Mouse (Mus musculus) limb, embryonic 13.5 days (tissue): Measurements from ENCODE around the gene Gm10197. TPM values are rescaled to one million over a fixed set of nuclear protein-coding genes. Genes with fewer than 3 reads are reported as not detected.

Experiments
- ATAC-seq: fragments of 200-750 bp; cut with Nextera tagmentation; 2 replicates; pipeline ENCODE4 v1.8.0; 2017; ENCODE audit warnings: low read depth, moderate number of reproducible peaks, moderate TSS enrichment; ENCODE audit not compliant: low FRiP score
- H3K27ac ChIP-seq: fragments of 300-500 bp; sonication (generic); 2 replicates; pipeline ENCODE4 v1.5.1; 2015; ENCODE audit warnings: inconsistent platforms, mild to moderate bottlenecking, moderate library complexity
- H3K27me3 ChIP-seq: fragments of 300-500 bp; sonication (generic); 2 replicates; pipeline ENCODE4 v1.6.1; 2015; ENCODE audit warnings: mild to moderate bottlenecking, inconsistent platforms
- H3K36me3 ChIP-seq: fragments of 300-500 bp; sonication (generic); 2 replicates; pipeline ENCODE4 v1.6.1; 2015; ENCODE audit warnings: inconsistent platforms, mild to moderate bottlenecking, moderate library complexity
- H3K4me1 ChIP-seq: fragments of 300-500 bp; sonication (generic); 2 replicates; pipeline ENCODE4 v1.6.1; 2015; ENCODE audit warnings: inconsistent platforms
- H3K4me2 ChIP-seq: fragments of 300-500 bp; sonication (generic); replicated peaks from 2 replicates; pipeline ENCODE4 v1.6.1; 2015; ENCODE audit warnings: inconsistent platforms, mild to moderate bottlenecking, moderate library complexity
- H3K4me3 ChIP-seq: fragments of 300-500 bp; sonication (generic); 2 replicates; pipeline ENCODE4 v1.5.1; 2015; ENCODE audit warnings: moderate library complexity, mild to moderate bottlenecking, inconsistent platforms
- H3K9ac ChIP-seq: fragments of 300-500 bp; sonication (generic); 2 replicates; pipeline ENCODE4 v1.6.1; 2015; ENCODE audit warnings: mild to moderate bottlenecking, inconsistent platforms
- H3K9me3 ChIP-seq: fragments of 300-500 bp; sonication (generic); 2 replicates; pipeline ENCODE4 v1.6.1; 2016; ENCODE audit warnings: inconsistent platforms
- WGBS: fragments of 180-500 bp; shearing (Covaris S2); methylation state at CpG from one replicate; pipeline ENCODE4 v1.1.7; 2015; 5-methylcytosine and 5-hydroxymethylcytosine counted together
- polyA plus RNA-seq: library from polyadenylated mRNA; unstranded; fragments of >200 nt; fragmentation: Nextera tagmentation; extraction: Ambion mirVana; gene quantifications from 2 replicates; pipeline ENCODE4 v1.2.1, GENCODE M21; 2015

The Gm10197 gene
- polyA plus RNA-seq, 1 experiment from 2014 or later: not detected

DNA sequence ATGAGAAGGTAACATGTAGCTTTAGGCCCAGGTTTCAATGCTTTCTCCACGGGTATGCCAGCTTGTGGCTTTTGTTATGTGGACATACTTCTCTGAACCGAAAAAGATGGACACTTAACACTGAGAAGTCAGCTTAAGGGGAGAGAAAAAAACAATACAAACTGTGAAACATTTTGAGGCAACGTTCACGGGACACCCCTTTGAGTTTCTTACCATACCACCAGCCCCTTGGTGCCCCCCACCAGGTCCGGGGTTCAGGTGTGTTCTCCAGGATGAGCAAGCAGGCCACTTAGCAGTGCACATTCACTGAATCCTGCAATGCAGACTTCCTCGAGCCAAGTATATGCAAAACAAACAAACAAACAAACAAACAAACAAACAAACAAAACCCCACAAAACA is 46.7 kb downstream of the Gm10197 start:
- H3K9ac ChIP-seq: no peak overlapping the region
- WGBS: 54% methylated on average over 6 of the region's 6 CpGs
- no peaks in the 10 kb centered on the region for H3K9me3 ChIP-seq
- no peaks in the 10 kb centered on the region for H3K36me3 ChIP-seq
- no peaks in the 10 kb centered on the region for H3K27me3 ChIP-seq
- H3K4me1 ChIP-seq: peaks cover 34% of the 10 kb centered on the region
- no peak overlapping the region for H3K27ac ChIP-seq
- ATAC-seq: no peak
- H3K4me2 ChIP-seq: peak overlapping the region; percentile 67
- no peak overlapping the region for H3K4me3 ChIP-seq

DNA sequence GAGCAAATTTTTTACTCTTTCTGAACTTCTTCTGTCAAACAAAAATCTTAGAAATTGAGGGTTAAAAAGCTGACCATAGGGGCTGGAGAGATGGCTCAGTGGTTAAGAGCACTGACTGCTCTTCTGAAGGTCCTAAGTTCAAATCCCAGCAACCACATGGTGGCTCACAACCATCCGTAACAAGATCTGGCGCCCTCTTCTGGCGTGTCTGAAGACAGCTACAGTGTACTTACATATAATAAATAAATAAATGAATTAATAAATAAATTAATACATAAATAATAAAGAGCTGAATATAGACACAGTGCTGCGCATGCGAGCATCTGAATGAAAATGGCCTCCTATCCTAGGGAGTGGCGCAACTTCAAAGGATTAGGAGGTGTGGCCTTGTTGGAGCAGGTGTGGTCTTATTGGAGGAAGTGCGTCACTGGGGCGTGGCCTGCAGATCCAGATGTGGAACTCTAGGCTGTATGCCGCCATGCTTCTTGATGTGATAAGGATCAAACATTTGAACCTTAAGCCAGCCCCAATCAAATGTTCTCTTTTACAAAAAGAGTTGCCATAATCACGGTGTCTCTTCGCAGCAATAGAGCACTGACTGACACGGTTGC is 49.0 kb downstream of the Gm10197 start:
- H3K27me3 ChIP-seq: no peaks in the 10 kb centered on the region
- ATAC-seq: no peak
- no peaks in the 10 kb centered on the region for H3K9me3 ChIP-seq
- WGBS: 91% methylated on average over 12 of the region's 12 CpGs
- no peak overlapping the region for H3K4me2 ChIP-seq
- H3K4me1 ChIP-seq: peaks cover 49% of the 10 kb centered on the region
- H3K9ac ChIP-seq: no peak overlapping the region
- H3K36me3 ChIP-seq: no peaks in the 10 kb centered on the region
- no peak overlapping the region for H3K4me3 ChIP-seq
- H3K27ac ChIP-seq: no peak overlapping the region

Other genes starting within 250 kb of the Gm10197 start
- 93.1 and 97.6 TPM in 2 replicates for gene Add3, start 231.3 kb downstream of the Gm10197 start, polyA plus RNA-seq
- gene Mxi1, start 61.2 kb downstream of the Gm10197 start, polyA plus RNA-seq: 36.3 and 39.1 TPM in 2 replicates
- 41.0 and 44.8 TPM in 2 replicates for gene Smndc1, start 18.8 kb upstream of the Gm10197 start, polyA plus RNA-seq
- gene Dusp5, start 157.3 kb upstream of the Gm10197 start, polyA plus RNA-seq: 2.1 and 2.6 TPM in 2 replicates
- 373 and 383 TPM in 2 replicates for gene Nutf2-ps1, start 217.3 kb upstream of the Gm10197 start, polyA plus RNA-seq
- 79.1 and 83.6 TPM in 2 replicates for gene Smc3, start 228.6 kb upstream of the Gm10197 start, polyA plus RNA-seq